Mouse (Mus musculus) urinary bladder, adult 2 months (tissue): ENCODE measurements at regions not wholly inside any gene's neighbourhood (a gene's known extent, or its start where the extent isn't known, plus 50 kb on each side); places are given as distances from the start of the nearest gene placed in this dataset.

Experiments used
- DNase-seq: peaks from one replicate; pipeline ENCODE4 v3.0.0; 2022; ENCODE audit warnings: low spot score

- no peak for DNase-seq
Observed at GRCm38 (mm10) chr12:79912281-79913063, 200.3 kb downstream of the Zfp36l1 start.

- no peak for DNase-seq
Observed at GRCm38 (mm10) chr12:79910884-79911759, 201.7 kb downstream of the Zfp36l1 start.

- no peak for DNase-seq
Observed at GRCm38 (mm10) chr12:79907583-79907982, 205.2 kb downstream of the Zfp36l1 start.

- no peak for DNase-seq
Observed at GRCm38 (mm10) chr12:79906738-79907365, 206.0 kb downstream of the Zfp36l1 start.

DNA sequence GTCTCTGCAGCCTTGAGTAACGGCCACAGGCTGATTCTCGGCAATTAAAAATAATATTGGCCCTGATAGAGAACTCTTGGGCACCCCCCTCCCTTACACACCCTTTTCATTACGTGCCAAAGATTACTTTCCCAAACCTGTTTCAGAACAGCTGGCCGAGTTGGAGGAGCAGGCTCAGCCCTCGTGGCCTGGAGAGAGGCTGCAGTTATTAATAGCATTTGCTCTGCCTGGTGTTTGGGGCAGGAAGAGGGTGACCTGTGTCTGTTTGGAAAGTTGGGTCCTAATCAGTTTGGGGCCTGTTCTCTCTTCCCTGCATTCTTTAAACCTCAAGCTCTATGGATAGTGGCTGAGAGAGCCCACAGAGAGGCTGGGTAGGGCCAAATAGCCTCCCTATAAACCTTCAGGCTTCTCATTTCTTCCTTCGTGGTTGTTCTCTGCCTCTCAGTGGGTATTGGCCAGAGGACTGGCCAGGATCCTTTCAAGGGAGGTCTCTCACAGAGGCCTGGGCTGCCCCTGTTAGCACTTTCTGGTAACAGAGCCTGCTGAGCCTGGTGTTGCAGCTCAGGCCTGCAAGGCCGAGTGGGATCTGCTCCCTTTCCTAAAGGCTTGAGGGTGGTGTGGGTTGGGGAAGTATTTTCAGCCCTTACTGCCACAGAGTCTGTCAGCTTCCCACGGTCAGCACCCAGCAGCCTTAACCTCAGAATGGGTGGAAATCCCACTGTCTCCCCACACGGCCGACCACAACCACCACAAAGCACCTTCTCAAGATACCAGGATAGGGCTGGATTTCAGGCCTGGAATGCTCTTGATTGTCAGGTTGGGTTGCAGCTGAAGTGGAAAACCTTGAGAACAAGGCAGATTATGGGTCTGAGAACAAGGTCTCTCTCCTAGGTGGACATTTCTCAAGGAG lies 206.7 kb downstream of the Zfp36l1 start:
- DNase-seq, result no peak

DNA sequence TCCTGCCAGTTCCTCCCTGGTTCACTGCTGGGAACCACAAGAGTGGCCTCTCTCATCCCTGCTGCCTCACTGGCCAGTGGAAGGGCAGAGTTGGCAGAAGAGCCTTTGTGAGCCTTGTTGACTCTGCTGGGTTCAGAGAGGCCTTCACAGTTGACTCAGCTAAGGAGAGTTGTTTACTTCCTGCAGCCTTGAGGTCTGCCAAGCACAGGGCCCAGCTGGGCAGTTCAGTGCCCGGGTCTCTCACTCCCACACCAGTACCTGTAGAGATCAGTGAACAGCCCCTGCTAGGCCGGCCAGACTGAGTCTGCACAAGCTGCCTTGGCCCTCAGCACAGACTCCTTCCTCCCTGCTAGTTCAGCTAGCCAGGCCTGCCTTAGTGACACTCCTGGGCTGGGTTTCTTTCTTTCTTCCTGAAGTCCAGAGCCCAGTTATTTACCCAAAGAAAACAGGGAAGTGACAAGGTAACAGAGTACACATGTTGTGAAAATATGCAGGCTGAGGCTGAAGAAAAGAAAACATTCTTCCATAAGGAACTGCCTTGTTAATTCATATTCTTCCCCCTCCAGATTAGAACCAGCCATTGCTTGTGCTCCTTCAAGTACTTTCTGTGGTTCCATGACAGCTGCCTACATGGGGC lies 207.8 kb downstream of the Zfp36l1 start:
- DNase-seq, result peak; percentile 60

DNA sequence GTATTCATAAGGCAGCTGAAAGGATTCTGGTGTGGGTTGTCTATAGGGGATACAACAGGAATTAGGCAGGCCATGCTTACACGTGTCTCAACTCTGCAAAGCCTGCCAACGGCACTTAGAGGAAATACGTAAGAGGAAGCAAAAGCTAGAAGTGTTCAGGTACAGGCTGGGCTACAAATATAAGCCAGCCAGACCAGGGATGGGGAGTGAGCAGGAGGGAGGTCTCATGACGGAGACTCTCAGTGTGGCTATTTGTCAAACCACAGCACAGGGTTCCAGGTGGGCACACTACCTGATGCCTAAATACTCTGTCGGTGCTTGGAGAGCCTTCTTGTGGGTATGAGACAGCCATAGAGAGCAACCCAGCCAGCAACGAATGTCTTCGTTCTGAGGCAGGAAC lies 210.1 kb downstream of the Zfp36l1 start:
- no peak for DNase-seq

- DNase-seq, result no peak
Observed at GRCm38 (mm10) chr12:79902163-79902562, 210.7 kb downstream of the Zfp36l1 start.

DNA sequence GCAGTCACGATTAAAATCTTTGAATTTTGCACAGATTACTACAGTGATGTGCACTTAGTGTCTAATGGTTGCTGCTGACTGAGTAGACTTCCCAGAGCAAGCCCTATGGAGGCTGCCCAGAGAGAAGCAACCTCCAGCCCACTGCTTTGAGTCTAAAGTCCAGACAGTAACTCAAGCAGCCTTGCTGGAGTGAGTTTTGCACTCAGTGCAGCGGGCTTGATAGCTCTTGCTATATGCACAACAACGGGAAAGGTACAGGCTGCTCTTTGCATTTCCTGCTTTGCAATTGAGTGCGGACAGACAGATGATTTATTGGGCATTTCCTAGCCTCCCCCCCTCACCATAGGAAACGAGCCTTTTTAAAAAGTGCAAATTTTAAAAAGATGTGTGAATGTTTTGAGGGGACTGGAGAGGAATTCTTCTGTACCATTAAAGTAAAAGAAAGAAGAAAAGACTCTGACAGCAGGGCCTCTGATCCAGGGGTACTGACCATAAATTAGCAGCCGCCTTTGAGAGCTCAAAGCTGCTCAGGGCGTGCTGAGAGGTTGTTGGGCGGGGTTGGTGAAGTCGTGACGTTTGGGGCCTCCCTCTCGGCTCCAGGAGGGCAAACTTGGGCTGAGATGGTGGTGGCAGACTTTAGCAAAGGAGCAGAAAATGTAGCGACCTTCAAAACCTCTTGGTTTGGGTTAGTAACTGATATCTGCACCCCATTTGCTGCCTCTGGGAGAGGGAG lies 214.4 kb downstream of the Zfp36l1 start:
- no peak for DNase-seq

DNA sequence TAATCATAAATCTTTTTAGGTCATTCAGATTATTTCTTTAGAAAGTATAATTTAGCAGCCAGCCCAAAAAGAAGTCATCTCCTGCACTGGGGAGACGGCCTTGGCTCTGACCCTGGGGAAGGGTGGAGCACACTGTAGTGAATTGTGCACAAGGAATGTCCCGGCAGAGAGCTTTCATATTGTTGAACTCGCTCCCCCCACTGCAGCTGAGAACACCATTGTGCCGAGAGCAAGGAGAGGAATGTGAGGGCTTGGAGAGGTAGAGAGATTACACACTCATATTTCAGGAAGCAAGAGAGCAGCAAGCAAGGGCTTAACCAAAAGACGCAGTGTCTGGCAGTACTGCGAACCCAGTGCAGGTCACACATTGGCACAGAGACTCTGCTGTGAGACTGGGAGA lies 216.8 kb downstream of the Zfp36l1 start:
- no peak for DNase-seq

DNA sequence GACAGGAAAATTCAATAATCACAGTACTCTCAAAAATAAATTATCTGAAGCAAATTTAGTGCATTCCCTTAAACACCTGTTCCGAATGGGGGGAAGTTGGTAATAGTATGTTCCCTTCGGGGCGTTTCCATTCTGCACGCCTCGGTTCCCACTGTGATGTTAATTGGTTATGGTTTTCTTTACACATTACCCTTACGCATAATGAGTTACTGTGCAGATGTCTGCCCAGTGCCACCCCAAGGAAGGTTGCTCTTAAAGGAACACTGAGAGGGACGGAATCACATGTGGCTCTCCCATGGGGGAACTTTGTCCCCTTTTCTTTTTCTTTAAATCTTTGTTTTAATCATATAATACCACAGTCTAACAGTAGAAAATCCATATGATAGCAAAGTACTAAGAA lies 217.5 kb downstream of the Zfp36l1 start:
- DNase-seq, result no peak

DNA sequence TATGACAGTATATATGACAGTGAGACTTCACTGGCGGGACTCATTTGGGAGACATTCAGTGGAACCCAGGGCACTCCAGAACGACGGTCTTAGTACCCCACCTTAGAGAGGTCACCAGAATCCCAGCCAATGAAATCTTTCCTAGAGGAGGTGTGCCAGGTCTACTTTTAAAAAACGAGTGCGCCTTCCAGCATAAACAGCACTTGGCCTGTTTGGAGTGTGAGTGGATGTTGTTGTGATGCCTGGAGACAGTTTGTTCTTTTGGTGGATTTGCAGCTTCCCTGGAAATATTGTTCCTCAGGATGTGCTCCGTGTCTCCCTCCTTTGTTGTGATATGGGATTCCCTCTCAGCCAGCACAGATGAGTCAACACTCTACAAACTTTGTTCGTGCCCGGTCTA lies 219.9 kb downstream of the Zfp36l1 start:
- peak; percentile 18 for DNase-seq

DNA sequence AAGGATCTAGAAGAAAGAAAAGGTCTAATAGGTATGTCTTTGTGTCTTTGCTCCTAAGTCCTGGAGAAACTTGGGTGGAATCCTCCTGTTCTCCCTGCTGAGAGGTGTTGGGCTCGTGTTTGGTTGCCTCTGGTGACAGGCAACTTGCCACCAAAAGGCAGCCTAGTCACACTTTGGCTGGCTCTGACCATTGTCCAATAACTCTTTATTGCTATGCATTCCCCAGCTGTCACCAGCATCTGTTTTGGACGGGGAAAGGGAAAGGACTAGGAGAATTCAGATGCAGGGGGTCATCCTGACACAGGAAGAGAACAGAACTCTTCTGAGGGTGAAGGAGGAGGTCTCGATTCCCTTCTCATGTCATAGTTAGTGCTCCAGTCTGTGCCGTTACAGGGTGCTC lies 220.9 kb downstream of the Zfp36l1 start:
- DNase-seq, result peak; percentile 22

DNA sequence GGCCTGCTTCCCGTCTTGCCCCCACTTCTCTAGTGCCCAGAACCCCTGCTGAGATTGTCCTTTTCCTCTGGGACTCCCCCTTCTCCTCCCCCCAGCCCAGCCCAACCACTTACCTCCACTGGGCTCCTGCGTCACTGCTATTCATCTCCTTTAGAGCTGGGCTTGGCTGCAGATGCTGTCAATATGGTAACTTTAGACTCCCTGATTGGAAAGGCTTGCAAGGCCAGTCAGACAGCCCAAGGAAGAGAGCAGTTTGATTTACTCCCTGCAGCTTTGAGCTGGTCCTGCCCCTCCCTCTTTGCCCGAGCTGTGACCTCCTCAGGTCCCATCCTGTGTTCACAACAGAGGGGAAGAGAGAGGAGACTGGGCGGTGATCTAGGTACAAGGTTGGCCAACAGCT lies 221.9 kb downstream of the Zfp36l1 start:
- DNase-seq, result peak; percentile 55

DNA sequence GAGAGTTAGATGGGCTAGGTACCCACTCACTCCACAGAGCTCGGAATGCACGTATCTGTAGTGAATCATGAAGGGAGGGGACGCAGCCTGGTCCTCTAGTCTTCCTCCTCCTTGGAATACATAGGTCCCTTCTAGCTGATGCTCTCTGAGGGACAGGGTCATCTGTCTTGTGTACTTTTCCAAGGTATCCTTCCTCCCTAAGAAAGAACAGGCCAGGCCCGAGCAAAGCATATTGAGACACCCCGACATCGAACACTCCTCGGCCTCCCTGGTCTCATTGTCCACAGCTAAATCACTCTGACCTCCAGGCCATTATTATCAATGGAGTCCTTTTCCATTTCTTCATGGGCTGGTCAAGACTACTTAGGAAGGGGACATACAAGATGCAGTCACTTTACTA lies 222.5 kb downstream of the Zfp36l1 start:
- DNase-seq, result peak; percentile 20

DNA sequence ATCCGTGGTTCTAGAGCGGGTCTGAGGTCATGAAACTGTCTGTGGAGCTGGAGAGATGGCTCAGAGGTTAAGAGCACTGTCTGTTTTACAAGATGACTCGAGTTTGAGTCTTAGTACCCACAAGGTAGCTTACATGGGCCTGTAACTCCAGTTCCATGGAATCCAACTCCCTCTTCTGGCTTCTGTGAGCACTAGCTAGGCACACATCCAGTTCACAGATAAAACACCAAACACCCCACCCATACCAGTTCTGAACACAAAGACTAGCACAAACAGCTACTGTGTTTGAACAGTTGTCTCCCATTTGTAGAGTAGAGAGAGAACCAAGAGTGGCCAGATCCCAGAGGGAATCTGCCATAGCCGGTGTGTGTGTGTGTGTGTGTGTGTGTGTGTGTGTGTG lies 224.0 kb downstream of the Zfp36l1 start:
- peak; percentile 16 for DNase-seq

DNA sequence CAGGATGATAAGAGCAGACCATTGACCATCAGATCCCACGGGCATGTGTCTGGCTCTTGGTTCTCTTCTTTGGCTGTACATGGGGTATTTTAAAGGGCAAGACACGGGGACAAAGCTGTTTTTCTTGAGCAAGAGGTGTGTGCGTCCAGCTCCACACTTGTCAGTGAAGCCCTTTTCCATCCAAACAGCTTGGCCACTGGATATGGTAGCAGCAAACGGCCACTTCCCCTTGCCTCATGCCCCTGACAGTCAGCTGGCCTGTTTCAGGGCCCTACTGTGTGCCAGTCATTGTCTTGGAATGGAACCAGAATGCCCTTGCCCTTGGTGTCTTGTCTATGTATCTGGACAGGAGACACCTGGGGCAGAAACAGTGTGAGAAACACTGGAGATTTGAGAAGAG lies 224.7 kb downstream of the Zfp36l1 start:
- DNase-seq, result peak; percentile 18

- DNase-seq, result peak; percentile 36
Observed at GRCm38 (mm10) chr12:79887225-79887886, 225.5 kb downstream of the Zfp36l1 start.

- peak; percentile 20 for DNase-seq
Observed at GRCm38 (mm10) chr12:79886494-79886893, 226.3 kb downstream of the Zfp36l1 start.

GRCm38 (mm10) chr12:79885286-79885685 lies 227.5 kb downstream of the Zfp36l1 start:
- DNase-seq, result peak; percentile 13
